Mouse (Mus musculus) stomach, embryonic 16.5 days (tissue): ENCODE results near the gene Impg2. TPM values are rescaled to one million over a fixed set of nuclear protein-coding genes. Genes with fewer than 3 reads are reported as not detected.

ENCODE experiments used
- ATAC-seq: fragments of 200-750 bp; cut with Nextera tagmentation; 2 replicates; pipeline ENCODE4 v1.8.0; 2017; ENCODE audit warnings: moderate number of reproducible peaks, moderate TSS enrichment; ENCODE audit not compliant: insufficient read depth, low FRiP score
- H3K27ac ChIP-seq: fragments of 300-500 bp; sonication (generic); 2 replicates; pipeline ENCODE4 v1.5.1; 2014; ENCODE audit warnings: low read length
- H3K27me3 ChIP-seq: fragments of 300-500 bp; sonication (generic); 2 replicates; pipeline ENCODE4 v1.6.1; 2014; ENCODE audit warnings: low read length, control low read depth, mixed read lengths; ENCODE audit not compliant: control insufficient read depth, insufficient read depth
- H3K36me3 ChIP-seq: fragments of 300-500 bp; sonication (generic); 2 replicates; pipeline ENCODE4 v1.6.1; 2014; ENCODE audit warnings: low read length; ENCODE audit not compliant: control insufficient read depth, insufficient read depth
- H3K4me1 ChIP-seq: fragments of 300-500 bp; sonication (generic); 2 replicates; pipeline ENCODE4 v1.6.1; 2014; ENCODE audit warnings: low read length, control low read depth, mixed read lengths; ENCODE audit not compliant: control insufficient read depth, insufficient read depth
- H3K4me2 ChIP-seq: fragments of 300-500 bp; sonication (generic); 2 replicates; pipeline ENCODE4 v1.6.1; 2014; ENCODE audit warnings: low read depth, low read length, mixed read lengths
- H3K4me3 ChIP-seq: fragments of 300-500 bp; sonication (generic); replicated peaks from 2 replicates; pipeline ENCODE4 v1.5.1; 2014; ENCODE audit warnings: mild to moderate bottlenecking, low read length
- H3K9ac ChIP-seq: fragments of 300-500 bp; sonication (generic); 2 replicates; pipeline ENCODE4 v1.6.1; 2014; ENCODE audit warnings: low read length
- H3K9me3 ChIP-seq: fragments of 300-500 bp; sonication (generic); replicated peaks from 2 replicates; pipeline ENCODE4 v1.6.1; 2016; ENCODE audit warnings: low read length, control low read depth; ENCODE audit not compliant: control insufficient read depth
- WGBS: fragments of 180-500 bp; shearing (Covaris S2); extraction: QIAGEN DNeasy Blood & Tissue Kit; methylation state at CpG from one replicate; pipeline ENCODE4 v1.1.7; 2014; 5-methylcytosine and 5-hydroxymethylcytosine counted together
- polyA plus RNA-seq: library from polyadenylated mRNA; unstranded; fragments of >200 nt; fragmentation: Nextera tagmentation; extraction: Ambion mirVana; gene quantifications from 2 replicates; pipeline ENCODE4 v1.2.1, GENCODE M21; 2015

Gene Impg2
- polyA plus RNA-seq, 1 experiment from 2014 or later: 0.39 TPM

- H3K4me1 ChIP-seq: no peaks in the 10 kb centered on the region
- H3K9me3 ChIP-seq: no peaks in the 10 kb centered on the region
- no peaks in the 10 kb centered on the region for H3K36me3 ChIP-seq
- no peak overlapping the region for H3K4me2 ChIP-seq
- H3K4me3 ChIP-seq: no peak overlapping the region
- H3K27ac ChIP-seq: no peak overlapping the region
- ATAC-seq: no peak
- WGBS: 99% methylated on average over 2 of the region's 2 CpGs
- H3K27me3 ChIP-seq: no peaks in the 10 kb centered on the region
- H3K9ac ChIP-seq: no peak overlapping the region
Measured at GRCm38 (mm10) chr16:56286977-56287376, 82.9 kb downstream of the Impg2 start.

GRCm38 (mm10) chr16:56294887-56295286 is 90.8 kb downstream of the Impg2 start:
- H3K36me3 ChIP-seq: no peaks in the 10 kb centered on the region
- WGBS: 48% methylated on average over 1 of the region's 1 CpGs
- no peak overlapping the region for H3K4me3 ChIP-seq
- no peak for ATAC-seq
- no peak overlapping the region for H3K27ac ChIP-seq
- H3K27me3 ChIP-seq: no peaks in the 10 kb centered on the region
- no peaks in the 10 kb centered on the region for H3K4me1 ChIP-seq
- no peak overlapping the region for H3K4me2 ChIP-seq
- no peak overlapping the region for H3K9ac ChIP-seq
- no peaks in the 10 kb centered on the region for H3K9me3 ChIP-seq

GRCm38 (mm10) chr16:56295888-56296648 is 92.0 kb downstream of the Impg2 start:
- no peak overlapping the region for H3K4me2 ChIP-seq
- peak; percentile 77; the same call in 1 of the 2 replicates for ATAC-seq
- H3K4me3 ChIP-seq: no peak overlapping the region
- H3K9ac ChIP-seq: no peak overlapping the region
- no peaks in the 10 kb centered on the region for H3K36me3 ChIP-seq
- no peak overlapping the region for H3K27ac ChIP-seq
- H3K27me3 ChIP-seq: no peaks in the 10 kb centered on the region
- no peaks in the 10 kb centered on the region for H3K9me3 ChIP-seq
- no peaks in the 10 kb centered on the region for H3K4me1 ChIP-seq
- 54% methylated on average over 3 of the region's 3 CpGs for WGBS

- Histone ChIP-seq H3K27ac (no peak overlapping the region; the same call in 1 of the 2 replicates), H3K4me3 (no peak overlapping the region), H3K4me1 (no peaks in the 10 kb centered on the region), H3K27me3 (no peaks in the 10 kb centered on the region), H3K9ac (no peak overlapping the region), H3K4me2 (no peak overlapping the region), H3K9me3 (no peaks in the 10 kb centered on the region), H3K36me3 (no peaks in the 10 kb centered on the region)
- WGBS: 72% methylated on average over 6 of the region's 6 CpGs
- ATAC-seq: no peak
Measured at GRCm38 (mm10) chr16:56298248-56298647, 94.1 kb downstream of the Impg2 start.

- no peak overlapping the region for H3K4me2 ChIP-seq
- 61% methylated on average over 2 of the region's 2 CpGs for WGBS
- no peak overlapping the region for H3K9ac ChIP-seq
- H3K9me3 ChIP-seq: no peaks in the 10 kb centered on the region
- H3K27ac ChIP-seq: no peak overlapping the region
- no peak for ATAC-seq
- no peaks in the 10 kb centered on the region for H3K27me3 ChIP-seq
- no peaks in the 10 kb centered on the region for H3K36me3 ChIP-seq
- no peaks in the 10 kb centered on the region for H3K4me1 ChIP-seq
- H3K4me3 ChIP-seq: no peak overlapping the region
Measured at GRCm38 (mm10) chr16:56298836-56299235, 94.7 kb downstream of the Impg2 start.

- H3K27ac ChIP-seq: no peak overlapping the region
- H3K9me3 ChIP-seq: no peaks in the 10 kb centered on the region
- H3K27me3 ChIP-seq: no peaks in the 10 kb centered on the region
- no peaks in the 10 kb centered on the region for H3K4me1 ChIP-seq
- H3K9ac ChIP-seq: no peak overlapping the region
- ATAC-seq: no peak
- WGBS: 61% methylated on average over 4 of the region's 4 CpGs
- H3K4me2 ChIP-seq: no peak overlapping the region
- H3K36me3 ChIP-seq: no peaks in the 10 kb centered on the region
- no peak overlapping the region for H3K4me3 ChIP-seq
Measured at GRCm38 (mm10) chr16:56302996-56303395, 98.9 kb downstream of the Impg2 start.

GRCm38 (mm10) chr16:56304167-56304566 is 100.1 kb downstream of the Impg2 start:
- 80% methylated on average over 4 of the region's 4 CpGs for WGBS

GRCm38 (mm10) chr16:56307575-56307974 is 103.5 kb downstream of the Impg2 start:
- Histone ChIP-seq H3K36me3 (no peaks in the 10 kb centered on the region), H3K27me3 (no peaks in the 10 kb centered on the region), H3K4me2 (no peak overlapping the region), H3K27ac (no peak overlapping the region), H3K4me1 (no peaks in the 10 kb centered on the region), H3K9me3 (no peaks in the 10 kb centered on the region), H3K4me3 (no peak overlapping the region), H3K9ac (no peak overlapping the region)
- ATAC-seq: no peak
- WGBS: 93% methylated on average over 4 of the region's 4 CpGs

More at GRCm38 (mm10) chr16:56304167-56304566, 100.1 kb downstream of the Impg2 start:
- ATAC-seq: no peak
- H3K9me3 ChIP-seq: no peaks in the 10 kb centered on the region
- no peaks in the 10 kb centered on the region for H3K36me3 ChIP-seq
- no peaks in the 10 kb centered on the region for H3K27me3 ChIP-seq
- no peak overlapping the region for H3K4me2 ChIP-seq
- H3K4me3 ChIP-seq: no peak overlapping the region
- no peaks in the 10 kb centered on the region for H3K4me1 ChIP-seq
- no peak overlapping the region for H3K27ac ChIP-seq
- no peak overlapping the region for H3K9ac ChIP-seq

GRCm38 (mm10) chr16:56311291-56311690 is 107.2 kb downstream of the Impg2 start:
- Histone ChIP-seq H3K9ac (no peak overlapping the region), H3K9me3 (no peaks in the 10 kb centered on the region)
- ATAC-seq: no peak

More at GRCm38 (mm10) chr16:56311291-56311690, 107.2 kb downstream of the Impg2 start:
- no peak overlapping the region for H3K4me3 ChIP-seq
- H3K36me3 ChIP-seq: no peaks in the 10 kb centered on the region
- H3K4me2 ChIP-seq: no peak overlapping the region
- H3K27me3 ChIP-seq: no peaks in the 10 kb centered on the region
- no peak overlapping the region for H3K27ac ChIP-seq
- no peaks in the 10 kb centered on the region for H3K4me1 ChIP-seq
